Mouse (Mus musculus): Measurements from ENCODE around the gene Aplp2. TPM values are rescaled to one million over a fixed set of nuclear protein-coding genes. Genes with fewer than 3 reads are reported as not detected.
"Not testable (repeated sequence)": the region's sequence is repeated elsewhere in the genome, so short reads cannot be mapped to it uniquely, and the experiment has no call there.

Gene Aplp2
- total RNA-seq, 2 experiments from 2014 or later, result 99.7 to 123 TPM

DNA sequence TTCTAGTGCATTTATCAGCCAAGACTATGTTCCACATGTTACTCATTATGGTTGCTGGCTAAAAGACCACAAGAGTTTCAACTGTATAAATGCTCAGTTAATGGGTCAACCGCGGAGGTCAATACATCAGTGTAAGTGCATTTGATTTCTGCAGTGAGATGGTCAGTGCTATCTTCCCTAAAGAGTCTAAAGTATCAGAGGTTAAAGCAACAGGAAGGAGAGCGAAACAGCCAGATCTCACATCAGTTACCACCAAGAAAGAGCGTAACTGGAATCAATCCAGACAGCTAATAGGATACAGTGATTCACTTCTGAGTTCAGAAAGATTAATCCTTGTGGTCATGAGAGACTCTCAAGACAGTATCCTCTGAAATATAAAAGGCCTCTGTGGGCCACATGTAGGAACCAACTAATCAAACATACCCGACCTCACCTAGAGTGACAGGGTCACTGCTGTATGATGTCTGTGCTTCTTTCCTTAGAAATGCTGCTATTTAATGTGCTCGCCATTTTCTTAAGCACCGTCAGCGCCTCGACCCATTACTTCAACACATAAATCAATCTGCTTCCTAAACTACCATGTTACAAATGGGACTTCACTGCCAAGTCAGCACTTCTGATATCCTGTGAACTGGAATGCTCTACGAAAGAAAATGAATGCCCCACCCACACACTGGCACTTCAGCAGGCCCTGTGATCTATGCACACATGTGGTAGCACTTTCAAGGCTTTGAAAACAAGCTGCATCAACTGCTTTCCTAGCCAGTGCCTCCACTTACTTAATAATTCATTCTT is 30.1 kb downstream of the Aplp2 start:
- no peak for DNase-seq (ENCODE audit: low spot score)

DNA sequence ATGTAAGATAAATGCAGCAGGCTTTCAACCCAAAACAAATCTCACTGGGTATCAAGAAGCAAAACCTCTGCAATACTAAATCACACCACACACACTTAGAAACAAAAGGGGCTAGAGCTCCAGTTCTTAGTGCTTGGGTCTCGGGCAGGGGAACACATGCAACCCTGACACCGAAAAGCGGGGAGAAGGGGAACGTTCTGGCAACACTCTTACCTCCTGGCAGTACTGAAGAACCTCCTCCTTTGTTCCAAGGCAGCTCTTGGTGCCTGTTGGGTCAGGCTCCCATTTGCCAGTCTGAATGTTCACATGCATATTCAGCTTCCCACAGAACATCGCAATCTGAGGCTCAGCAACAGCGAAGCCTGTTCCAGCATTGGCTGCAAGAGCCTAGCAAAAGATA is 33.9 kb downstream of the Aplp2 start:
- DNase-seq (ENCODE audit: low spot score), result no peak

GRCm38 (mm10) chr9:31176379-31177130 is 35.1 kb downstream of the Aplp2 start:
- DNase-seq (ENCODE audit: low spot score), result peak; percentile 83

GRCm38 (mm10) chr9:31175978-31176377 is 35.6 kb downstream of the Aplp2 start:
- DNase-seq (ENCODE audit: low spot score), result no peak

GRCm38 (mm10) chr9:31175346-31175745 is 36.3 kb downstream of the Aplp2 start:
- DNase-seq (ENCODE audit: low spot score), result no peak

GRCm38 (mm10) chr9:31168356-31169093 is 43.1 kb downstream of the Aplp2 start:
- DNase-seq (ENCODE audit: low spot score), result no peak

GRCm38 (mm10) chr9:31167305-31167704 is 44.3 kb downstream of the Aplp2 start:
- no peak for DNase-seq (ENCODE audit: low spot score)

DNA sequence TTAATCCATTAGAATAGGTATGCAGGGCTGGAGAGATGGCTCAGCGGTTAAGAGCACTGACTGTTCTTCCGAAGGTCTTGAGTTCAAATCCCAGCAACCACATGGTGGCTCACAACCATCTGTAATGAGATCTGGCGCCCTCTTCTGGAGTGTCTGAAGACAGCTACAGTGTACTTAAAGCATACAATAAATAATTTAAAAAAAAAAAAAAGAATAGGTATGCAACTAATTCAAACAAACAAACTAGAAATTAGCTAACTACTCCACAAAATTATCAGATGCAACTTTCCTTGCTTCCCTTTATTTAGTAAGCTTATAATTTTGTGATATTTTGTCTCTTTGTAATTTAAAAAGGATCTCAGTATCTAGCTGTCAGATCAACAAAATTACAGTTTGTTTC is 46.1 kb downstream of the Aplp2 start:
- not testable (repeated sequence) for DNase-seq (ENCODE audit: low spot score)

DNA sequence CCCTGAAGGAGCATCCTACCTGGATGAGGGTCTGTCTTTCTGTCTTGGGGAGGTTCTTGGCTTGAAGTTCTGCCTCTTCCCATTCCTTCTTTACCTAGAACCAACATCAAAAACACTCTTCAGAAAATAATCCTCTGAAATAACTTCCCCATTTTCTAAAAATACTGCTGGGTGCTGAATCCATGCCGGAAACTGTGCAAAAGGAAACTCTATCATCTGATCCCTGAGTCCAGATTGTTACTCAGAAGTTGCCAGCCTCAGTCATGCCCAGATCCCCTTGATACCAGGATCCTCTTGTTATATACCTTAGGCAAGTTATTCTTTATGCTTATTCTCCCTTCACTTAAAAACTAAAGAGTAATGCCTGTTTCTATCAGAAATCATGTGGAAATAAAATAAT is 48.3 kb downstream of the Aplp2 start:
- DNase-seq (ENCODE audit: low spot score), result no peak

DNA sequence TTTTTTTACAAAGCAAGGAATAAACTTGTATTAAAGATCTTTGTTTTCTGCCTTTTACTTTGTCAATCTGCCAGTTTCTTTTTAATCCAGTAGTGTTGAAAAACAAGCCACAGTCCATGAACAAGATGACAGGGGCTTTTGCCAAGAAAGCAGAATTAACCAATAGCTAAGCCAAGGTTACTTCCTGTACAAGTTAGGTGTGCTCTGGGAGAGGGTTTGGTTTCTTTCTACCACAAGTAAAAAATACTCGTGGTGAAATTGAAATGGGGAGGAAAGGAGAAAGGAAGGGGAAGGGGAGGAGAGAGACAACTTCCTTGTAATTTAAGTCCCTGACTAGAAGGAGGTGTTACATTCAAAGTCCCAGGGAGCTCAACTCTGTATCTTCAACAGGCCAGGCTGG is 48.7 kb downstream of the Aplp2 start:
- DNase-seq (ENCODE audit: low spot score), result no peak

GRCm38 (mm10) chr9:31159910-31160309 is 51.7 kb downstream of the Aplp2 start:
- DNase-seq (ENCODE audit: low spot score), result no peak

GRCm38 (mm10) chr9:31156594-31156993 is 55.0 kb downstream of the Aplp2 start:
- DNase-seq (ENCODE audit: low spot score), result no peak

- DNase-seq (ENCODE audit: low spot score), result peak; percentile 30
These were observed 60.6 kb downstream of the Aplp2 start for GRCm38 (mm10) chr9:31151050-31151449.

DNA sequence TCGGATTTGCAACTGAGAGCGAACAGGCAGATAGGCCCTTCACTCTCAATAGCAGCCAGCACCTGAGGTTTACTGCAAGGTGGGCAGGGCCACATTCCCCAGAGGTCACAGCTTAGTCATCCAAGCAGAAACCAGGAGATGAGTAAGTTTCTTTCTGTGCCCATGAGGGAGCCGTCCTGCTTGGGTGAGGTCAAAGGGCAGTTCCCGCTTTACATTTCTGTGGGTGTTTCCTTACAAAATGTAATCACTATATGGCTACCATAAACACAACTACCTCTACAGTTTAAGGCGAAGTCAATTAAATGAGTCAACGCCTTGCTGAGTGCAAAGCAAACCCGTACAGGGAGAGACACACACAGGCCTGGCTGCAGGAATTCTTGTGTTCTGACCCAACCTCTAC is 63.5 kb downstream of the Aplp2 start:
- no peak for DNase-seq (ENCODE audit: low spot score)

- no peak for DNase-seq (ENCODE audit: low spot score)
These were observed 66.2 kb downstream of the Aplp2 start for GRCm38 (mm10) chr9:31145272-31145925.

GRCm38 (mm10) chr9:31142924-31143323 is 68.7 kb downstream of the Aplp2 start:
- no peak for DNase-seq (ENCODE audit: low spot score)

GRCm38 (mm10) chr9:31133131-31133530 is 78.5 kb downstream of the Aplp2 start:
- DNase-seq (ENCODE audit: low spot score), result no peak

DNA sequence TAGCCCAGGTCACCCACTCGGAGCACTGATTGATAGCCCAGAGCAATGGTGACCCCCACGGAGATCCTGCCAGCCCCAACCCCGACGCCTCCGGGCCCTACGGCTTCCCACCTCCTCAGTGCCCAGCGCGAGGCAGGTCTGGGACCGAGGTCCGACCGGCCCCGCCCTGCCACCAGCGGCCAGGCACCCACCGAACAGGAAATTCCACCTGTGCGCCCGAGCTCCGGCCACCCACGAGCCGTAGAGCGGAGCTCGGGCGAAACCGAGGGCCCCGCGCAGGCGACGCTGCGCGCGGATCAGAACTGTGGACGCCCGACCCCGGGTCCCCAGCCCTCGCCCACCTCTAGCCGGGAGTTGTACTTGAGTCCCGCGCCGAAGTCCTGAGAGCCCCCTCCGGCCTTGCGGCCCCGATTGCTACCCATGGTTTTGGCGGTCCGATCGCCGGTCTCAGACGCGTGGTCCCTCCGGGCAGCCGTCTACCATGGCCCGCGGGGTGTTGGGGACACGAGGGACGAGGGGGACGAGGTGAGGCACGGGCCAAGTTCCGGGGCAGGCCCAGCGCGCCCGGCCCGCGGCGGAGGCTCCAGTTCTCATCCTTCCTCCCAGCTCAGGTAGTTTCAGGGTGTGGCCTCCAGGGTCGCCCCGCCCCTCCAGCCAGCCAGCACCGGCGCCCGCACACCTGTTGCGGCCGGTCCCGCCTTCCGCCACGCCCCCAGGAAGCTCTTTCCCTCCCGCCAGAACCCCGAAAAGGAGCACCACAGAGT is 80.2 kb downstream of the Aplp2 start, which contains the start of gene St14:
St14 (minus strand) TSS at position 649 of the 764 bp plus-strand sequence.
- no peak for DNase-seq (ENCODE audit: low spot score)

- no peak for DNase-seq (ENCODE audit: low spot score)
These were observed 81.0 kb downstream of the Aplp2 start for GRCm38 (mm10) chr9:31130357-31131204.

DNA sequence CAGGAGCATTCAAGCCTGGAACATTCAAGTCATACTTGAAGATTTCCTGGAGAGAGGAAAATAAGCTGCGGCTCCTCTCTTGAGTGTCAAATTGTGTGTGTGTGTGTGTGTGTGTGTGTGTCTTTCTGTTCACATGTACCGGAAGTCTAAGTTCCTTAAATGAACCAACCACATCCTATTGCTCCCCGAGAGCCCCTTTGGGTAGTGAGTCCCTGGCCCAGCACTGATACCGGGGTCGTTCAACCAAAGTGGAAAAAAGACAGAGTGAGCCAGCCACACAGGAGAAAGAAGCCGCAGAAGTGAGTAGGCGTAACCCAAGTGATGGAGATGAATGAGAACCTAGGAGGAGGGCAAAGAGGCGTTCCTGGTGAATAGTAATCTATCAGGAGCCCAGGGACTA is 81.7 kb downstream of the Aplp2 start:
- DNase-seq (ENCODE audit: low spot score), result no peak
